Mouse (Mus musculus): Measurements from ENCODE around the gene Nova1. TPM values are rescaled to one million over a fixed set of nuclear protein-coding genes. Genes with fewer than 3 reads are reported as not detected.

The Nova1 gene
- polyA plus RNA-seq, 1 experiment from 2014 or later: 1.2 TPM

- no peak for TF ChIP-seq CTCF (IDR thresholded peaks at IDR 0.05; ENCODE audit: low read depth)
- ATAC-seq: no peak
- Histone ChIP-seq H3K36me3 (ENCODE audit: control insufficient read depth, insufficient read depth) (no peaks in the 10 kb centered on the region), H3K27me3 (replicated peaks; ENCODE audit: control insufficient read depth, insufficient read depth, low read length) (no peaks in the 10 kb centered on the region), H3K4me2 (replicated peaks; ENCODE audit: low read depth) (no peak overlapping the region), H3K27ac (ENCODE audit: low read depth, low read length) (no peak overlapping the region), H3K9me3 (ENCODE audit: control insufficient read depth) (no peaks in the 10 kb centered on the region), H3K4me3 (ENCODE audit: low read depth, low read length) (no peak overlapping the region), H3K9ac (ENCODE audit: low read depth, low read length) (no peak overlapping the region), H3K4me1 (replicated peaks; ENCODE audit: control insufficient read depth, insufficient read depth, low read length) (no peaks in the 10 kb centered on the region)
- WGBS: 63% methylated on average over 2 of the region's 2 CpGs
Measured at GRCm38 (mm10) chr12:46710094-46710493, 108.6 kb downstream of the Nova1 start.

GRCm38 (mm10) chr12:46709475-46709874, 109.3 kb downstream of the Nova1 start:
- 81% methylated on average over 7 of the region's 7 CpGs for WGBS
- no peaks in the 10 kb centered on the region for H3K36me3 ChIP-seq (ENCODE audit: control insufficient read depth, insufficient read depth)
- no peak for ATAC-seq

GRCm38 (mm10) chr12:46700202-46700601, 118.5 kb downstream of the Nova1 start:
- WGBS: 79% methylated on average over 8 of the region's 8 CpGs
- H3K36me3 ChIP-seq (ENCODE audit: control insufficient read depth, insufficient read depth): no peaks in the 10 kb centered on the region
- no peak for TF ChIP-seq CTCF (IDR thresholded peaks at IDR 0.05; ENCODE audit: low read depth)
- no peaks in the 10 kb centered on the region for H3K27me3 ChIP-seq (replicated peaks; ENCODE audit: control insufficient read depth, insufficient read depth, low read length)
- no peak overlapping the region for H3K9ac ChIP-seq (ENCODE audit: low read depth, low read length)
- H3K4me2 ChIP-seq (replicated peaks; ENCODE audit: low read depth): no peak overlapping the region
- H3K4me3 ChIP-seq (ENCODE audit: low read depth, low read length): no peak overlapping the region
- H3K9me3 ChIP-seq (ENCODE audit: control insufficient read depth): no peaks in the 10 kb centered on the region
- no peak overlapping the region for H3K27ac ChIP-seq (ENCODE audit: low read depth, low read length)
- no peak for ATAC-seq
- no peaks in the 10 kb centered on the region for H3K4me1 ChIP-seq (replicated peaks; ENCODE audit: control insufficient read depth, insufficient read depth, low read length)

More at GRCm38 (mm10) chr12:46709475-46709874, 109.3 kb downstream of the Nova1 start:
- H3K27ac ChIP-seq (ENCODE audit: low read depth, low read length): no peak overlapping the region
- no peak overlapping the region for H3K4me2 ChIP-seq (replicated peaks; ENCODE audit: low read depth)
- H3K9me3 ChIP-seq (ENCODE audit: control insufficient read depth): no peaks in the 10 kb centered on the region
- H3K4me3 ChIP-seq (ENCODE audit: low read depth, low read length): no peak overlapping the region
- no peaks in the 10 kb centered on the region for H3K27me3 ChIP-seq (replicated peaks; ENCODE audit: control insufficient read depth, insufficient read depth, low read length)
- H3K9ac ChIP-seq (ENCODE audit: low read depth, low read length): no peak overlapping the region
- no peak for TF ChIP-seq CTCF (IDR thresholded peaks at IDR 0.05; ENCODE audit: low read depth)
- H3K4me1 ChIP-seq (replicated peaks; ENCODE audit: control insufficient read depth, insufficient read depth, low read length): no peaks in the 10 kb centered on the region

- no peak for ATAC-seq
- Histone ChIP-seq H3K27me3 (replicated peaks; ENCODE audit: control insufficient read depth, insufficient read depth, low read length) (no peaks in the 10 kb centered on the region), H3K9me3 (ENCODE audit: control insufficient read depth) (no peaks in the 10 kb centered on the region), H3K4me3 (ENCODE audit: low read depth, low read length) (no peak overlapping the region), H3K4me1 (replicated peaks; ENCODE audit: control insufficient read depth, insufficient read depth, low read length) (no peaks in the 10 kb centered on the region), H3K4me2 (replicated peaks; ENCODE audit: low read depth) (no peak overlapping the region), H3K27ac (ENCODE audit: low read depth, low read length) (no peak overlapping the region), H3K9ac (ENCODE audit: low read depth, low read length) (no peak overlapping the region), H3K36me3 (ENCODE audit: control insufficient read depth, insufficient read depth) (no peaks in the 10 kb centered on the region)
- 61% methylated on average over 2 of the region's 2 CpGs for WGBS
- no peak for TF ChIP-seq CTCF (IDR thresholded peaks at IDR 0.05; ENCODE audit: low read depth)
Measured at GRCm38 (mm10) chr12:46676341-46676740, 142.4 kb downstream of the Nova1 start.

- no peak for TF ChIP-seq CTCF (IDR thresholded peaks at IDR 0.05; ENCODE audit: low read depth)
- no peaks in the 10 kb centered on the region for H3K27me3 ChIP-seq (replicated peaks; ENCODE audit: control insufficient read depth, insufficient read depth, low read length)
- H3K4me3 ChIP-seq (ENCODE audit: low read depth, low read length): no peak overlapping the region
- 55% methylated on average over 2 of the region's 2 CpGs for WGBS
- no peak for ATAC-seq
- no peaks in the 10 kb centered on the region for H3K4me1 ChIP-seq (replicated peaks; ENCODE audit: control insufficient read depth, insufficient read depth, low read length)
- H3K36me3 ChIP-seq (ENCODE audit: control insufficient read depth, insufficient read depth): no peaks in the 10 kb centered on the region
- no peaks in the 10 kb centered on the region for H3K9me3 ChIP-seq (ENCODE audit: control insufficient read depth)
- no peak overlapping the region for H3K4me2 ChIP-seq (replicated peaks; ENCODE audit: low read depth)
- H3K27ac ChIP-seq (ENCODE audit: low read depth, low read length): no peak overlapping the region
- no peak overlapping the region for H3K9ac ChIP-seq (ENCODE audit: low read depth, low read length)
Measured at GRCm38 (mm10) chr12:46666706-46667105, 152.0 kb downstream of the Nova1 start.

- H3K36me3 ChIP-seq (ENCODE audit: control insufficient read depth, insufficient read depth): no peaks in the 10 kb centered on the region
- ATAC-seq: no peak
- H3K27me3 ChIP-seq (replicated peaks; ENCODE audit: control insufficient read depth, insufficient read depth, low read length): no peaks in the 10 kb centered on the region
- TF ChIP-seq CTCF (IDR thresholded peaks at IDR 0.05; ENCODE audit: low read depth): no peak
- WGBS: 76% methylated on average over 5 of the region's 5 CpGs
- no peak overlapping the region for H3K4me3 ChIP-seq (ENCODE audit: low read depth, low read length)
- H3K4me2 ChIP-seq (replicated peaks; ENCODE audit: low read depth): no peak overlapping the region
- no peaks in the 10 kb centered on the region for H3K9me3 ChIP-seq (ENCODE audit: control insufficient read depth)
- H3K9ac ChIP-seq (ENCODE audit: low read depth, low read length): no peak overlapping the region
- no peak overlapping the region for H3K27ac ChIP-seq (ENCODE audit: low read depth, low read length)
- no peaks in the 10 kb centered on the region for H3K4me1 ChIP-seq (replicated peaks; ENCODE audit: control insufficient read depth, insufficient read depth, low read length)
Measured at GRCm38 (mm10) chr12:46646139-46646611, 172.6 kb downstream of the Nova1 start.
